Mouse (Mus musculus) heart, adult 2 months (tissue): ENCODE measurements around the gene Gpx3.

Source experiments
- CTCF ChIP-seq: fragments of 200-600 bp; IDR thresholded peaks from 2 replicates; pipeline ENCODE4 v1.8.1; 2022; ENCODE audit warnings: antibody characterized with exemption, mild to moderate bottlenecking, moderate library complexity
- EP300 ChIP-seq: fragments of 200-500 bp; IDR thresholded peaks from 2 replicates; pipeline ENCODE4 v1.6.1; 2011; ENCODE audit warnings: low read depth, low read length, control low read depth; ENCODE audit not compliant: insufficient read depth
- POLR2A ChIP-seq: fragments of 200-500 bp; IDR thresholded peaks from 2 replicates; pipeline ENCODE4 v1.6.1; 2011; ENCODE audit warnings: mild to moderate bottlenecking, low read depth, low read length, control low read depth; ENCODE audit not compliant: insufficient read depth

GRCm38 (mm10) chr11:54884937-54885336 is 17.3 kb upstream of the Gpx3 start:
- TF ChIP-seq CTCF: no peak
- TF ChIP-seq POLR2A: 0 out of 2 replicates have a peak, but pooled peaks have one; percentile 29
- TF ChIP-seq EP300: peak; percentile 82; the same call in 1 of the 2 replicates
